Mouse (Mus musculus) left cerebral cortex, postnatal 25 days (tissue): Measurements from ENCODE around the gene Spocd1. TPM values are rescaled to one million over a fixed set of nuclear protein-coding genes. Genes with fewer than 3 reads are reported as not detected.
A peak's percentile ranks its signal among the peaks of the same experiment; 100 is the strongest.

Experiments
- DNase-seq, 2 experiments: peaks; one replicate each; pipeline ENCODE4 v3.0.0; 2022; ENCODE audit warnings: low spot score in 2 of 2, mixed read lengths in 1 of 2
- intact Hi-C: fragments of 180-260 bp; cut with DNase I; formaldehyde crosslinking; loops from one replicate; pipeline ENCODE4 v1.15.1; 2025
- total RNA-seq, 2 experiments: library from RNA; stranded (reverse); gene quantifications; 2 replicates each; pipeline ENCODE4 v1.2.3; 2021

Spocd1 gene
- total RNA-seq, 2 experiments from 2014 or later = 0.37 TPM

DNA sequence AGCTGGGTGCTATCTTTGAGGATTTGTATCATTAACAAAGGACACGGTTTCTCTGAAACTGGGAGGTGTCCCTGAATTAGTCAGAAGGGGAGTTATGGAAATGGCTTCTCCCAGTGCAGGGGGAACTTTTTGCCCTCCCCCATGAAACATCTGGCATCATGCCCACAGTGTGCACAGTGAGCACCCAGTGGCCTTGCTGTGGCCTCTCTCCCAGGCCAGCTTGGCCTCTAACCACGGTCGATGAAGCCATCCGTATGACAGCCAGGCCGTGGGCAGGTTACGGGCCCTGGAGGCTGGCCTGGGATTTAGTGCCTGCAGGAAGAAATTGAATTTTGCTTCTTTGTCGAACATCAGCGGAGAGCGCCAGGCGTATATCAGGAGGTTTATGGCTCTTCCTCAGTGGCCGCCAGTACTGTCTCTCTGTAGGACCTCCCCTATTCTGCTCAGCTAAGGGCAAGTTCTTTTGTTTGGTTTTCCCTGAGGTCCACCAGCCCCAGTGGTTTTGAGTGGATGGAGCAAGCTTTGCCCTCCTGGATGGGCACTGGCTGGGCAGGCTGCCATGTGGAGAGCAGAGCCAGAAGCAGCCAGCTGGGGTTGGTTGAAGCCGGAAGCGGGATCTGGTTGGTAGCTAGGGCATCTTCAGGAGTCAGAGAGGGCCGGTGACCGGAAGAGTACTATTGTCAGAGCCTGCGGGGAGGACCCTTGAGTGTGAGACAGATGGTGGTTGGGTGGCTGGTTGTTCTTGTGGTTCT, 65.1 kb downstream of the Spocd1 start:
- no peak for DNase-seq

GRCm38 (mm10) chr4:129994728-129995127, 65.7 kb downstream of the Spocd1 start:
- intact Hi-C loops = loop anchor here (2.0 kb wide), 1 partner anchor 28 kb away; no protein-coding TSS in a partner anchor
- DNase-seq = no peak

More for the DNA sequence above, 65.1 kb downstream of the Spocd1 start:
- intact Hi-C loops = loop anchor here (2.0 kb wide), 1 partner anchor 29 kb away; no protein-coding TSS in a partner anchor

- DNase-seq = peak in 1 of 2 experiments; percentile 77
- intact Hi-C loops = loop anchor here (2.0 kb wide), 1 partner anchor 28 kb away; no protein-coding TSS in a partner anchor
Observed at GRCm38 (mm10) chr4:129995255-129995654, 66.2 kb downstream of the Spocd1 start.

GRCm38 (mm10) chr4:129996015-129996414, 67.0 kb downstream of the Spocd1 start:
- intact Hi-C loops = no loop called here
- no peak for DNase-seq

GRCm38 (mm10) chr4:129998124-129998523, 69.1 kb downstream of the Spocd1 start:
- intact Hi-C loops = no loop called here
- DNase-seq = peak in 1 of 2 experiments; percentile 91

DNA sequence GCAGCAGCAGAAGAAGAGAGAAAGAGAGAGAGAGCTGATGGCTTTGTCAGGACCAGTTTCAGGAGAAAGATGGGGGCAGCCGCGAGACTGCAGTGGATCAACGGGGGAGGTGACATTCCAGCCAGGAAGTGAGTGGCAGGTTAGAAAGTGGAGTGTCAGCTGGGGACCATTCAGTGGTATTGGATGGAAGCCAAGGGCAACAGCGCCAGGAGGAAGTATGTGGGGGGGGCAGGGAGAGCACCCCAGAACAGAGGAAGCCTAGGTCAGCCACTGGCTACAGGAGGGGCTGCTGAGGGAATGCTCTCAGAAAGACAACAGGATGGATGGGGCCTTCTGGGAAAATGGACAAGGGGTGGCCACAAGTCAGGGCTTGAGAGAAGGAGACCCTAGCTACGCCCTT, 72.7 kb downstream of the Spocd1 start:
- DNase-seq = no peak
- intact Hi-C loops = no loop called here

DNA sequence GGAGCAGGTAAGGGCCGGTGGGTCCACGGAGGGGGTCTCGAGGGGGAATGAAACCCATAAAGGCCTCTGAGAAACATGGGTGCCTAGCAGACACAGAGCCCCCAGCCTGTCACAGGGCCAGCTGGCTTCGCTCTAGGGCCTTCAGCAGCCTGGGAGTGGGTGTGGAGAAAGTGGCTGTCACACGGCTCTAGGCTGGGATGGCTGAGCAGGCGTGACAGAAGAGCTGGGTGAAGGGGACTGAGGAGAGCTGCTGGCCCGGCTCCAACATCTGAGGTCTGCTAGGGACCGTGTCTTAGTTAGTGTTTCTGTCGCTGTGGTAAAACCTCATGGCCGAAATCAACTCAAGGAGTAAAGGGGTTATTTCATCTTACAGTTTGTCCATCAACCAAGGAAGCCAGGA, 73.1 kb downstream of the Spocd1 start:
- intact Hi-C loops = no loop called here
- DNase-seq = peak in 1 of 2 experiments; percentile 82

GRCm38 (mm10) chr4:130005593-130005992, 76.5 kb downstream of the Spocd1 start:
- intact Hi-C loops = no loop called here
- DNase-seq = peak in 1 of 2 experiments; percentile 71

GRCm38 (mm10) chr4:130006533-130006932, 77.5 kb downstream of the Spocd1 start:
- intact Hi-C loops = no loop called here
- DNase-seq = no peak

Other genes starting within 250 kb of the Spocd1 start
- gene Tmem39b, start 232.4 kb upstream of the Spocd1 start, total RNA-seq = 10 to 100 TPM; 13.0 to 13.4 TPM
- 10 to 100 TPM; 87.6 to 88.7 TPM for gene Khdrbs1, start 186.9 kb upstream of the Spocd1 start, total RNA-seq
- 100 to 1,000 TPM; 115 to 138 TPM for gene Ptp4a2, start 118.0 kb upstream of the Spocd1 start, total RNA-seq
- gene Adgrb2, start 55.6 kb downstream of the Spocd1 start, total RNA-seq = 100 to 1,000 TPM; 377 to 394 TPM
- 10 to 100 TPM; 15.1 to 15.7 TPM for gene Col16a1, start 118.6 kb downstream of the Spocd1 start, total RNA-seq
- 10 to 100 TPM; 65.8 to 66.9 TPM for gene Pef1, start 173.3 kb downstream of the Spocd1 start, total RNA-seq
- 1 to 10 TPM; 2.2 to 2.7 TPM for gene Hcrtr1, start 210.1 kb downstream of the Spocd1 start, total RNA-seq
- gene Tinagl1, start 245.9 kb downstream of the Spocd1 start, total RNA-seq = 1 to 10 TPM; 8.0 to 9.2 TPM